Mouse (Mus musculus): Measurements from ENCODE around the gene Kcnh4. TPM values are rescaled to one million over a fixed set of nuclear protein-coding genes. Genes with fewer than 3 reads are reported as not detected.

Kcnh4 gene
- total and polyA plus RNA-seq, 2 experiments from 2014 or later: 7.4 to 19.6 TPM

GRCm38 (mm10) chr11:100727201-100727600, 32.5 kb downstream of the Kcnh4 start:
- peaks cover 12% of the 10 kb centered on the region; the same call in 1 of the 2 replicates for H3K36me3 ChIP-seq (ENCODE audit: insufficient read depth, low read length)
- H3K9ac ChIP-seq (replicated peaks; ENCODE audit: low read length, poor library complexity, severe bottlenecking): no peak overlapping the region
- TF ChIP-seq CTCF (IDR thresholded peaks at IDR 0.05): no peak
- no peak overlapping the region for H3K27ac ChIP-seq (ENCODE audit: low read depth, low read length)
- H3K27me3 ChIP-seq (ENCODE audit: insufficient read depth, low read length): no peaks in the 10 kb centered on the region
- DNase-seq (ENCODE audit: low spot score) (no peak), ATAC-seq (ENCODE audit: low FRiP score) (no peak)
- WGBS: 96% methylated on average over 3 of the region's 3 CpGs
- H3K9me3 ChIP-seq (ENCODE audit: low read length): no peaks in the 10 kb centered on the region
- no peaks in the 10 kb centered on the region for H3K4me1 ChIP-seq (ENCODE audit: insufficient read depth, low read length)
- H3K4me3 ChIP-seq (ENCODE audit: low read depth, low read length): no peak overlapping the region
- H3K4me2 ChIP-seq (ENCODE audit: low read depth, low read length, poor library complexity, severe bottlenecking): no peak overlapping the region

- H3K27me3 ChIP-seq (ENCODE audit: insufficient read depth, low read length): no peaks in the 10 kb centered on the region
- H3K4me3 ChIP-seq (ENCODE audit: low read depth, low read length): no peak overlapping the region
- no peak overlapping the region for H3K4me2 ChIP-seq (ENCODE audit: low read depth, low read length, poor library complexity, severe bottlenecking)
- ATAC-seq (ENCODE audit: low FRiP score): no peak
- no peak overlapping the region for H3K27ac ChIP-seq (ENCODE audit: low read depth, low read length)
- no peak for DNase-seq (ENCODE audit: low spot score)
- no peaks in the 10 kb centered on the region for H3K9me3 ChIP-seq (ENCODE audit: low read length)
- peaks cover 12% of the 10 kb centered on the region; the same call in 1 of the 2 replicates for H3K36me3 ChIP-seq (ENCODE audit: insufficient read depth, low read length)
- H3K4me1 ChIP-seq (ENCODE audit: insufficient read depth, low read length): no peaks in the 10 kb centered on the region
- 55% methylated on average over 5 of the region's 5 CpGs for WGBS
- no peak overlapping the region for H3K9ac ChIP-seq (replicated peaks; ENCODE audit: low read length, poor library complexity, severe bottlenecking)
- TF ChIP-seq CTCF (IDR thresholded peaks at IDR 0.05): no peak
These were observed 34.7 kb downstream of the Kcnh4 start for GRCm38 (mm10) chr11:100724919-100725512.

- Histone ChIP-seq H3K9ac (replicated peaks; ENCODE audit: low read length, poor library complexity, severe bottlenecking) (no peak overlapping the region), H3K36me3 (ENCODE audit: insufficient read depth, low read length) (peaks cover 14% of the 10 kb centered on the region), H3K4me3 (ENCODE audit: low read depth, low read length) (no peak overlapping the region), H3K27ac (ENCODE audit: low read depth, low read length) (peak overlapping the region; percentile 59; the same call in 1 of the 2 replicates), H3K4me2 (ENCODE audit: low read depth, low read length, poor library complexity, severe bottlenecking) (no peak overlapping the region), H3K4me1 (ENCODE audit: insufficient read depth, low read length) (no peaks in the 10 kb centered on the region), H3K9me3 (ENCODE audit: low read length) (no peaks in the 10 kb centered on the region), H3K27me3 (ENCODE audit: insufficient read depth, low read length) (no peaks in the 10 kb centered on the region)
- TF ChIP-seq CTCF (IDR thresholded peaks at IDR 0.05): no peak
- DNase-seq (ENCODE audit: low spot score) (no peak), ATAC-seq (ENCODE audit: low FRiP score) (no peak)
- WGBS: 72% methylated on average over 2 of the region's 2 CpGs
These were observed 37.2 kb downstream of the Kcnh4 start for GRCm38 (mm10) chr11:100722493-100723028.

GRCm38 (mm10) chr11:100721776-100722492, 37.8 kb downstream of the Kcnh4 start:
- no peaks in the 10 kb centered on the region for H3K4me1 ChIP-seq (ENCODE audit: insufficient read depth, low read length)
- no peaks in the 10 kb centered on the region for H3K27me3 ChIP-seq (ENCODE audit: insufficient read depth, low read length)
- no peak overlapping the region for H3K4me3 ChIP-seq (ENCODE audit: low read depth, low read length)
- TF ChIP-seq CTCF (IDR thresholded peaks at IDR 0.05): no peak
- 67% methylated on average over 8 of the region's 8 CpGs for WGBS
- peaks cover 20% of the 10 kb centered on the region for H3K36me3 ChIP-seq (ENCODE audit: insufficient read depth, low read length)
- no peak overlapping the region for H3K9ac ChIP-seq (replicated peaks; ENCODE audit: low read length, poor library complexity, severe bottlenecking)
- H3K9me3 ChIP-seq (ENCODE audit: low read length): no peaks in the 10 kb centered on the region
- peak overlapping the region; percentile 59 for H3K27ac ChIP-seq (ENCODE audit: low read depth, low read length)
- ATAC-seq (ENCODE audit: low FRiP score) (no peak), DNase-seq (ENCODE audit: low spot score) (no peak)
- H3K4me2 ChIP-seq (ENCODE audit: low read depth, low read length, poor library complexity, severe bottlenecking): no peak overlapping the region

GRCm38 (mm10) chr11:100721254-100721653, 38.5 kb downstream of the Kcnh4 start:
- Histone ChIP-seq H3K27ac (ENCODE audit: low read depth, low read length) (peak overlapping the region; percentile 59; the same call in 1 of the 2 replicates), H3K4me3 (ENCODE audit: low read depth, low read length) (no peak overlapping the region), H3K36me3 (ENCODE audit: insufficient read depth, low read length) (peaks cover 24% of the 10 kb centered on the region), H3K27me3 (ENCODE audit: insufficient read depth, low read length) (no peaks in the 10 kb centered on the region), H3K9ac (replicated peaks; ENCODE audit: low read length, poor library complexity, severe bottlenecking) (no peak overlapping the region), H3K9me3 (ENCODE audit: low read length) (no peaks in the 10 kb centered on the region), H3K4me1 (ENCODE audit: insufficient read depth, low read length) (no peaks in the 10 kb centered on the region), H3K4me2 (ENCODE audit: low read depth, low read length, poor library complexity, severe bottlenecking) (no peak overlapping the region)
- ATAC-seq (ENCODE audit: low FRiP score): no peak
- no peak for TF ChIP-seq CTCF (IDR thresholded peaks at IDR 0.05)
- DNase-seq (ENCODE audit: low spot score): no peak
- WGBS: 45% methylated on average over 4 of the region's 4 CpGs

GRCm38 (mm10) chr11:100720345-100720744, 39.4 kb downstream of the Kcnh4 start:
- ATAC-seq (ENCODE audit: low FRiP score) (no peak), DNase-seq (ENCODE audit: low spot score) (no peak)
- no peaks in the 10 kb centered on the region for H3K27me3 ChIP-seq (ENCODE audit: insufficient read depth, low read length)
- peaks cover 29% of the 10 kb centered on the region for H3K36me3 ChIP-seq (ENCODE audit: insufficient read depth, low read length)
- 0 out of 2 replicates have a peak overlapping the region, but pooled peaks have one; percentile 26 for H3K27ac ChIP-seq (ENCODE audit: low read depth, low read length)
- WGBS: 67% methylated on average over 5 of the region's 5 CpGs
- TF ChIP-seq CTCF (IDR thresholded peaks at IDR 0.05): no peak
- H3K9me3 ChIP-seq (ENCODE audit: low read length): no peaks in the 10 kb centered on the region
- H3K4me2 ChIP-seq (ENCODE audit: low read depth, low read length, poor library complexity, severe bottlenecking): no peak overlapping the region
- H3K4me3 ChIP-seq (ENCODE audit: low read depth, low read length): no peak overlapping the region
- H3K9ac ChIP-seq (replicated peaks; ENCODE audit: low read length, poor library complexity, severe bottlenecking): no peak overlapping the region
- no peaks in the 10 kb centered on the region for H3K4me1 ChIP-seq (ENCODE audit: insufficient read depth, low read length)
